Mouse (Mus musculus) MEL (cell line): ENCODE data around the gene Fxyd5.

Experiments
- CTCF ChIP-seq, 3 experiments: IDR thresholded peaks in 2 of 3; conservative IDR thresholded peaks in 1 of 3; 2 replicates each; pipeline ENCODE4 v1.5.1; 2011 to 2012; ENCODE audit warnings: low read length in 3 of 3, low read depth in 2 of 3, mild to moderate bottlenecking in 2 of 3, improper control_type of control experiment in 1 of 3, inconsistent platforms in 1 of 3, mixed read lengths in 1 of 3, moderate library complexity in 1 of 3; ENCODE audit not compliant: control insufficient read depth in 1 of 3, insufficient read depth in 1 of 3, poor library complexity in 1 of 3, severe bottlenecking in 1 of 3
- HCFC1 ChIP-seq: IDR thresholded peaks from 2 replicates; pipeline ENCODE4 v1.6.1; 2012; ENCODE audit warnings: low read depth, mild to moderate bottlenecking, inconsistent platforms, low read length, improper control_type of control experiment, moderate library complexity

DNA sequence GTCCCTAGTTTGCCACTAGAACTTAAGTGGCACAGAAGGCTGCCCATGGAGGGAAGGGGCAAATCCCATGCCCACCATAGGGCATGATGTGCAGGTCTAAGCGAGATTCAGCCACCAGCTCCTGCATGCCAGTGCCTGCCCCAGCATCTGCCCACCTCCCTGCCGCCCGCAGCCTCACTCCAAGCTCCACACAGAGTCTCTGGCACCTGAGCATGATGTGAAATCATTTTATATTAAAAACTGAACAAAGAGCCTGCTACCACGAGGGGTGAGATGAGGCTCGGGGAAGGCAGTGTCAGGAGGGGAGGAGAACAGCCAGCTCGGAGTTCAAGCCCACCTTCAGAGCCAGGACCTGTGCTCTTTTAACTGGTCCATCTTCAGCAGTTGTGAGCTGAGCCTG lies 28.0 kb upstream of the Fxyd5 start:
- TF ChIP-seq CTCF (IDR thresholded peaks at IDR 0.05 in 2 of 3, conservative IDR thresholded peaks at IDR 0.05 in 1 of 3; ENCODE audit: control insufficient read depth in 1 of 3, insufficient read depth in 1 of 3, low read depth in 2 of 3, low read length in 3 of 3, poor library complexity in 1 of 3, severe bottlenecking in 1 of 3) = no peak
- TF ChIP-seq HCFC1 = no peak
